ENCODE assay signal across 8 mouse cellular contexts in genomic region chr2:20967101-20967645, GRCm38 (mm10). TPM values are rescaled to one million over a fixed set of nuclear protein-coding genes. Genes with fewer than 3 reads are reported as not detected.
DNase-seq lines count a peak whose midpoint lies in the region; ATAC-seq and TF ChIP-seq lines count a peak whose summit lies in the region.

No protein-coding gene starts in this region.

- intact Hi-C loops in left cerebral cortex, adult 2 months (cut with DNase I) = loop anchor here (2.0 to 5.0 kb wide), 2 partner anchors 125 to 220 kb away; no protein-coding TSS in a partner anchor

- peak overlapping the region; percentile 62 for H3K4me3 ChIP-seq in left cerebral cortex, adult 2 months
- H3K4me3 ChIP-seq in limb, embryonic 12.5 days (replicated peaks) = peak overlapping the region; percentile 89
- peak overlapping the region; percentile 96 for H3K4me3 ChIP-seq in midbrain, embryonic 16.5 days (ENCODE audit: low read depth, low read length)
- H3K4me3 ChIP-seq in stomach, postnatal 0 days (ENCODE audit: low read depth, low read length) = peak overlapping the region; percentile 90

- peak overlapping the region; percentile 97 for H3K9ac ChIP-seq in limb, embryonic 12.5 days (replicated peaks)
- H3K9ac ChIP-seq in midbrain, embryonic 16.5 days (ENCODE audit: low read depth, low read length) = peak overlapping the region; percentile 99
- H3K9ac ChIP-seq in stomach, postnatal 0 days (ENCODE audit: low read length) = peak overlapping the region; percentile 96

- DNase-seq in left cerebral cortex, adult 2 months (ENCODE audit: extremely low spot score in 1 of 2, low spot score in 2 of 2) = peak; percentile 33 to 42
- no peak for DNase-seq in left cerebral cortex, adult 9 months (ENCODE audit: low spot score in 2 of 2)
- DNase-seq in adrenal gland, postnatal 36 days = peak; percentile 59 to 68
- peak; percentile 62 for DNase-seq in heart, postnatal 4 days
- DNase-seq in stomach, postnatal 0 days (ENCODE audit: low spot score) = peak; percentile 64

- TF ChIP-seq EP300 in stomach, postnatal 0 days (optimal IDR thresholded peaks at IDR 0.05) = no peak

- H3K27me3 ChIP-seq in limb, embryonic 12.5 days = no peaks in the 10 kb centered on the region
- no peaks in the 10 kb centered on the region for H3K27me3 ChIP-seq in midbrain, embryonic 16.5 days (ENCODE audit: control insufficient read depth, insufficient read depth, low read depth, low read length)
- no peaks in the 10 kb centered on the region for H3K27me3 ChIP-seq in stomach, postnatal 0 days (ENCODE audit: control insufficient read depth, insufficient read depth, low read length)

- H3K4me1 ChIP-seq in limb, embryonic 12.5 days (replicated peaks) = peaks cover 28% of the 10 kb centered on the region
- peaks cover 24% of the 10 kb centered on the region for H3K4me1 ChIP-seq in midbrain, embryonic 16.5 days (ENCODE audit: control insufficient read depth, insufficient read depth, low read length)
- peaks cover 11% of the 10 kb centered on the region; the same call in 1 of the 2 replicates for H3K4me1 ChIP-seq in stomach, postnatal 0 days (replicated peaks; ENCODE audit: control insufficient read depth, insufficient read depth)

- no peaks in the 10 kb centered on the region for H3K9me3 ChIP-seq in limb, embryonic 12.5 days
- no peaks in the 10 kb centered on the region for H3K9me3 ChIP-seq in midbrain, embryonic 16.5 days (replicated peaks; ENCODE audit: control insufficient read depth, low read length, poor library complexity, severe bottlenecking)
- no peaks in the 10 kb centered on the region for H3K9me3 ChIP-seq in stomach, postnatal 0 days (ENCODE audit: control insufficient read depth, low read length)

- H3K36me3 ChIP-seq in limb, embryonic 12.5 days = no peaks in the 10 kb centered on the region
- H3K36me3 ChIP-seq in midbrain, embryonic 16.5 days (ENCODE audit: control insufficient read depth, insufficient read depth, low read length) = no peaks in the 10 kb centered on the region
- no peaks in the 10 kb centered on the region for H3K36me3 ChIP-seq in stomach, postnatal 0 days (ENCODE audit: control insufficient read depth, insufficient read depth, low read length)

- peak overlapping the region; percentile 73 for H3K4me2 ChIP-seq in limb, embryonic 12.5 days
- H3K4me2 ChIP-seq in midbrain, embryonic 16.5 days (ENCODE audit: low read length) = peak overlapping the region; percentile 57
- H3K4me2 ChIP-seq in stomach, postnatal 0 days (replicated peaks; ENCODE audit: low read depth) = peak overlapping the region; percentile 86

- TF ChIP-seq CTCF in left cerebral cortex, adult 2 months (IDR thresholded peaks at IDR 0.05) = no peak
- no peak for TF ChIP-seq CTCF in stomach, postnatal 0 days (IDR thresholded peaks at IDR 0.05; ENCODE audit: low read depth)

- ATAC-seq in erythroid progenitor cell, adult 5-6 weeks (replicated peaks; ENCODE audit: low FRiP score, poor library complexity, severe bottlenecking) = peak; percentile 43; the same call in 1 of the 2 replicates
- ATAC-seq in limb, embryonic 12.5 days (ENCODE audit: insufficient number of reproducible peaks, insufficient read depth, low FRiP score, low TSS enrichment, low read depth) = no peak
- ATAC-seq in midbrain, embryonic 16.5 days = no peak
- no peak for ATAC-seq in stomach, postnatal 0 days (ENCODE audit: low FRiP score, low TSS enrichment)

- H3K27ac ChIP-seq in left cerebral cortex, adult 2 months = peak overlapping the region; percentile 96
- peak overlapping the region; percentile 98 for H3K27ac ChIP-seq in limb, embryonic 12.5 days
- H3K27ac ChIP-seq in midbrain, embryonic 16.5 days (ENCODE audit: low read length) = peak overlapping the region; percentile 100
- peak overlapping the region; percentile 98 for H3K27ac ChIP-seq in stomach, postnatal 0 days (replicated peaks)

- under 1% methylated on average over 13 of the region's 13 CpGs for WGBS in limb, embryonic 12.5 days
- under 1% methylated on average over 13 of the region's 13 CpGs for WGBS in midbrain, embryonic 16.5 days
- WGBS in stomach, postnatal 0 days = 7% methylated on average over 13 of the region's 13 CpGs

RNA-seq across cellular contexts. Expression of gene Arhgap21, which starts 1.5 kb away (rescaled TPM):
- total RNA-seq in left cerebral cortex, adult 2 months (2021) = 100 to 1,000 TPM; 299 to 304 TPM
- 10 to 100 TPM; 77.6 to 88.4 TPM for total RNA-seq in adrenal gland, postnatal 36 days (2021)
- 103 and 130 TPM in 2 replicates for total RNA-seq in erythroid progenitor cell, adult 5-6 weeks (2015; ENCODE audit: low replicate concordance)
- total RNA-seq in erythroid progenitor cell, adult 5-6 weeks (2017; ENCODE audit: low replicate concordance) = 115 and 125 TPM in 2 replicates
- total RNA-seq in heart, postnatal 4 days (2021) = 100 to 1,000 TPM; 138 to 140 TPM
- polyA plus RNA-seq in limb, embryonic 12.5 days (2016; fragmentation: Nextera tagmentation; extraction: Ambion mirVana) = 16.0 and 16.7 TPM in 2 replicates
- polyA plus RNA-seq in midbrain, embryonic 16.5 days (2015; fragmentation: Nextera tagmentation; extraction: Ambion mirVana) = 40.9 and 41.7 TPM in 2 replicates
- polyA plus RNA-seq in stomach, postnatal 0 days (2015; fragmentation: Nextera tagmentation; extraction: Ambion mirVana) = 5.2 and 5.5 TPM in 2 replicates

Comparison
In these comparisons a context has a peak if more than half of its experiments do, and no peak if none do; other contexts are left out.
1. DNase-seq: peak in left cerebral cortex, adult 2 months (2 of 2), adrenal gland, postnatal 36 days (2 of 2), heart, postnatal 4 days (single experiment) and stomach, postnatal 0 days (single experiment); none in left cerebral cortex, adult 9 months (0 of 2).
2. Peak in every context shown above with its lines, with median percentiles within 50 percentile points of each other: H3K27ac ChIP-seq, H3K4me3 ChIP-seq, H3K4me2 ChIP-seq and H3K9ac ChIP-seq.